Mouse (Mus musculus) erythroblast, embryonic 14.5 days (primary cell): ENCODE results near the gene Prickle1.

Experiments used
- GATA1 ChIP-seq: IDR thresholded peaks from 2 replicates; pipeline ENCODE4 v1.6.1; 2012; ENCODE audit warnings: low read length, inconsistent platforms, mixed read lengths
- TAL1 ChIP-seq: IDR thresholded peaks from 3 replicates; pipeline ENCODE4 v1.6.1; 2012; ENCODE audit warnings: low read length, inconsistent platforms, mixed read lengths

- TF ChIP-seq GATA1 (no peak), TAL1 (no peak)
These were observed 32.2 kb downstream of the Prickle1 start for GRCm38 (mm10) chr15:93563491-93563890.
